Mouse (Mus musculus) limb, embryonic 15.5 days (tissue): ENCODE measurements at regions not wholly inside any gene's neighbourhood (a gene's known extent, or its start where the extent isn't known, plus 50 kb on each side); places are given as distances from the start of the nearest gene placed in this dataset.
A peak's percentile ranks its signal among the peaks of the same experiment; 100 is the strongest.

Experiments used
- ATAC-seq: fragments of 200-750 bp; cut with Nextera tagmentation; 2 replicates; pipeline ENCODE4 v1.8.0; 2017; ENCODE audit warnings: low read depth, moderate TSS enrichment; ENCODE audit not compliant: insufficient number of reproducible peaks, low FRiP score, low TSS enrichment
- H3K27ac ChIP-seq: fragments of 300-500 bp; sonication (generic); 2 replicates; pipeline ENCODE4 v1.5.1; 2015; ENCODE audit warnings: moderate library complexity, mild to moderate bottlenecking, inconsistent platforms
- H3K27me3 ChIP-seq: fragments of 300-500 bp; sonication (generic); 2 replicates; pipeline ENCODE4 v1.6.1; 2015; ENCODE audit warnings: inconsistent platforms
- H3K36me3 ChIP-seq: fragments of 300-500 bp; sonication (generic); 2 replicates; pipeline ENCODE4 v1.6.1; 2015; ENCODE audit warnings: inconsistent platforms
- H3K4me1 ChIP-seq: fragments of 300-500 bp; sonication (generic); 2 replicates; pipeline ENCODE4 v1.6.1; 2015; ENCODE audit warnings: inconsistent platforms
- H3K4me2 ChIP-seq: fragments of 300-500 bp; sonication (generic); 2 replicates; pipeline ENCODE4 v1.6.1; 2015; ENCODE audit warnings: mild to moderate bottlenecking, inconsistent platforms
- H3K4me3 ChIP-seq: fragments of 300-500 bp; sonication (generic); 2 replicates; pipeline ENCODE4 v1.5.1; 2015; ENCODE audit warnings: mild to moderate bottlenecking, inconsistent platforms
- H3K9ac ChIP-seq: fragments of 300-500 bp; sonication (generic); 2 replicates; pipeline ENCODE4 v1.6.1; 2015; ENCODE audit warnings: inconsistent platforms
- H3K9me3 ChIP-seq: fragments of 300-500 bp; sonication (generic); 2 replicates; pipeline ENCODE4 v1.6.1; 2016; ENCODE audit warnings: inconsistent platforms
- WGBS: fragments of 180-500 bp; shearing (Covaris S2); methylation state at CpG from one replicate; pipeline ENCODE4 v1.1.7; 2015; 5-methylcytosine and 5-hydroxymethylcytosine counted together

GRCm38 (mm10) chr4:153223019-153223418, 259.6 kb downstream of the Ajap1 start:
- Histone ChIP-seq H3K9ac (no peak overlapping the region), H3K4me1 (peaks cover 11% of the 10 kb centered on the region), H3K4me3 (no peak overlapping the region), H3K9me3 (no peaks in the 10 kb centered on the region), H3K4me2 (no peak overlapping the region), H3K36me3 (no peaks in the 10 kb centered on the region), H3K27me3 (0 out of 2 replicates have a peak, but pooled peaks cover 5% of the 10 kb centered on the region), H3K27ac (no peak overlapping the region)
- WGBS = 74% methylated on average over 5 of the region's 5 CpGs
- ATAC-seq = no peak

DNA sequence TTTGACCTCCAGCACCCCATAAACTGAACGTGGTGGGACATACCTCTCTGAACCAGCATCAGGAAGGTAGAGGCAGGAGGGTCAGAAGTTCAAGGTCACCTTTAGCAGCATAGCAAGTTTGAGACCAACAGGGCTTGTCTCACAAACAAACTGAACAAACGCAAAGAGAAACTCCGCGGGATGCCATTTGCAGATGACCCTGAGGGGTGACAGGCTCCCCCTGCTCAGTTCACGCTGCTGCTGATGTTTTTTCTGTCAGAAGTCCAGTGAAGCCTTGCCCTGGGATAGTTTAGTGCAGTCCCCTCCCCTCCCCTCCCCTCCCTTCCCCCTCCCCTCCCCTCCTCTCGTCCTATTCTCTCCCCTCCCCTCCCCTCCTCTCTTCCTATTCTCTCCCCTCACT, 262.1 kb downstream of the Ajap1 start:
- Histone ChIP-seq H3K9me3 (no peaks in the 10 kb centered on the region), H3K36me3 (no peaks in the 10 kb centered on the region), H3K4me3 (no peak overlapping the region), H3K9ac (no peak overlapping the region), H3K4me1 (peaks cover 11% of the 10 kb centered on the region), H3K27ac (no peak overlapping the region), H3K27me3 (0 out of 2 replicates have a peak, but pooled peaks cover 5% of the 10 kb centered on the region), H3K4me2 (no peak overlapping the region)
- 31% methylated on average over 5 of the region's 6 CpGs for WGBS
- no peak for ATAC-seq

- no peak overlapping the region for H3K4me3 ChIP-seq
- peaks cover 11% of the 10 kb centered on the region for H3K4me1 ChIP-seq
- H3K9me3 ChIP-seq = no peaks in the 10 kb centered on the region
- ATAC-seq = no peak
- H3K36me3 ChIP-seq = no peaks in the 10 kb centered on the region
- 0 out of 2 replicates have a peak, but pooled peaks cover 5% of the 10 kb centered on the region for H3K27me3 ChIP-seq
- no peak overlapping the region for H3K27ac ChIP-seq
- no peak overlapping the region for H3K9ac ChIP-seq
- 23% methylated on average over 7 of the region's 7 CpGs for WGBS
- H3K4me2 ChIP-seq = no peak overlapping the region
These were observed 262.5 kb downstream of the Ajap1 start for GRCm38 (mm10) chr4:153220074-153220473.

GRCm38 (mm10) chr4:153217541-153217980, 265.1 kb downstream of the Ajap1 start:
- H3K27me3 ChIP-seq = 0 out of 2 replicates have a peak, but pooled peaks cover 3% of the 10 kb centered on the region
- no peak overlapping the region for H3K4me3 ChIP-seq
- H3K36me3 ChIP-seq = no peaks in the 10 kb centered on the region
- no peak overlapping the region for H3K27ac ChIP-seq
- H3K4me2 ChIP-seq = no peak overlapping the region
- WGBS = 63% methylated on average over 9 of the region's 9 CpGs
- H3K9me3 ChIP-seq = no peaks in the 10 kb centered on the region
- ATAC-seq = peak; percentile 37; the same call in 1 of the 2 replicates
- H3K9ac ChIP-seq = no peak overlapping the region
- H3K4me1 ChIP-seq = peaks cover 7% of the 10 kb centered on the region

DNA sequence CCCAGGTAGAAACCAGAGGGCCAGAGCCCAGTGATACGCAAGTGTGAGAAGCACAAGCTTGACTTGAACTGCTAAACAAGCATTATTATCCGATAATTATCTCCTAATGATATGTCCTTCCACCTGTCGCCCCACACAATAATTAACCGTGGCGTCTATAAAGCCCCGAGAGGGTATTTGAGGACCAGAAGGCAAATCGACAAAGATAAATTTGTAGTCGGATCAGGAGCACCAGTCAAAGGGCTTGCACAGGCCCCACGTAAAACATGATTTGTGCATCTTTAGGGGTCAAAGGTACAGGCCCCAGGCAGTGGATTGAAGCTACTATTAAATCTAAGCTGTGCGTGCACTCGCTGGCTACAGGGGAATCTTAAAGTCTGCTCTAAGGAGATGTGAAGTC, 270.5 kb downstream of the Ajap1 start:
- no peak overlapping the region for H3K4me2 ChIP-seq
- peaks cover 16% of the 10 kb centered on the region for H3K4me1 ChIP-seq
- H3K36me3 ChIP-seq = no peaks in the 10 kb centered on the region
- WGBS = 16% methylated on average over 11 of the region's 11 CpGs
- H3K9ac ChIP-seq = no peak overlapping the region
- H3K27me3 ChIP-seq = peaks cover 6% of the 10 kb centered on the region; the same call in 1 of the 2 replicates
- no peak overlapping the region for H3K27ac ChIP-seq
- H3K9me3 ChIP-seq = no peaks in the 10 kb centered on the region
- ATAC-seq = no peak
- H3K4me3 ChIP-seq = no peak overlapping the region

GRCm38 (mm10) chr4:153208822-153209221, 273.8 kb downstream of the Ajap1 start:
- Histone ChIP-seq H3K27me3 (peaks cover 10% of the 10 kb centered on the region; the same call in 1 of the 2 replicates), H3K36me3 (no peaks in the 10 kb centered on the region), H3K9ac (no peak overlapping the region), H3K27ac (no peak overlapping the region), H3K4me3 (no peak overlapping the region), H3K9me3 (no peaks in the 10 kb centered on the region), H3K4me1 (peaks cover 16% of the 10 kb centered on the region), H3K4me2 (no peak overlapping the region)
- 49% methylated on average over 2 of the region's 2 CpGs for WGBS
- ATAC-seq = no peak

DNA sequence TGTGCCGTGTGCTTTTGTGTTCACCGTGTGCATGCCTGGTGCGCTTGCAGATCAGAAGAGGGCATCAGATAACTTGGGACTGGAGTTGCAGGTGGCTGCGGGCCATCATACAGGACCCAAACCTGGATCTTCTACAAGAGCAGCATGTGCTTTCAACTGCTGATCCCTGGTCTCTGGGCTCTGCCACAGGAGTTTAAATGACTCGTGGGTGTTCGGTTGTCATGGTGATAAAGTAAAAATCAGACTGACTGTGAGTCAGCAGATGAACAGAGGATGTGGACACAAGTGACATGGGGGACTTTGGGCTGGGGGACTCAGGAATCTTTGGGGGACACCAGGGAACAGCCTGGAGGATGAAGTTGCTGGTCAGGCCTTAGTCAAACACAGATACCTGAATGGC, 274.4 kb downstream of the Ajap1 start:
- no peak overlapping the region for H3K9ac ChIP-seq
- H3K27me3 ChIP-seq = peaks cover 10% of the 10 kb centered on the region; the same call in 1 of the 2 replicates
- H3K4me3 ChIP-seq = no peak overlapping the region
- H3K4me2 ChIP-seq = no peak overlapping the region
- ATAC-seq = no peak
- WGBS = 73% methylated on average over 6 of the region's 6 CpGs
- no peak overlapping the region for H3K27ac ChIP-seq
- H3K4me1 ChIP-seq = peaks cover 16% of the 10 kb centered on the region
- no peaks in the 10 kb centered on the region for H3K36me3 ChIP-seq
- H3K9me3 ChIP-seq = no peaks in the 10 kb centered on the region

- Histone ChIP-seq H3K27me3 (peaks cover 13% of the 10 kb centered on the region; the same call in 1 of the 2 replicates), H3K4me1 (peaks cover 16% of the 10 kb centered on the region), H3K36me3 (no peaks in the 10 kb centered on the region), H3K9ac (no peak overlapping the region), H3K4me3 (no peak overlapping the region), H3K4me2 (no peak overlapping the region), H3K27ac (no peak overlapping the region), H3K9me3 (no peaks in the 10 kb centered on the region)
- ATAC-seq = no peak
- WGBS = 45% methylated on average over 11 of the region's 11 CpGs
These were observed 275.0 kb downstream of the Ajap1 start for GRCm38 (mm10) chr4:153207578-153208102.

- no peak overlapping the region for H3K9ac ChIP-seq
- peaks cover 11% of the 10 kb centered on the region for H3K4me1 ChIP-seq
- H3K36me3 ChIP-seq = no peaks in the 10 kb centered on the region
- H3K27me3 ChIP-seq = peaks cover 13% of the 10 kb centered on the region; the same call in 1 of the 2 replicates
- no peak overlapping the region for H3K4me3 ChIP-seq
- 26% methylated on average over 11 of the region's 11 CpGs for WGBS
- H3K27ac ChIP-seq = no peak overlapping the region
- no peak overlapping the region for H3K4me2 ChIP-seq
- no peak for ATAC-seq
- H3K9me3 ChIP-seq = no peaks in the 10 kb centered on the region
These were observed 275.7 kb downstream of the Ajap1 start for GRCm38 (mm10) chr4:153206789-153207457.

- ATAC-seq = no peak
- H3K4me2 ChIP-seq = no peak overlapping the region
- no peak overlapping the region for H3K9ac ChIP-seq
- no peak overlapping the region for H3K4me3 ChIP-seq
- whole genome bisulfite sequencing = 28% methylated on average over 7 of the region's 7 CpGs
- peaks cover 6% of the 10 kb centered on the region; the same call in 1 of the 2 replicates for H3K4me1 ChIP-seq
- H3K27ac ChIP-seq = no peak overlapping the region
- no peaks in the 10 kb centered on the region for H3K36me3 ChIP-seq
- H3K9me3 ChIP-seq = no peaks in the 10 kb centered on the region
- peaks cover 13% of the 10 kb centered on the region; the same call in 1 of the 2 replicates for H3K27me3 ChIP-seq
These were observed 277.8 kb downstream of the Ajap1 start for GRCm38 (mm10) chr4:153204764-153205163.

- H3K4me2 ChIP-seq = no peak overlapping the region
- no peak overlapping the region for H3K27ac ChIP-seq
- no peaks in the 10 kb centered on the region for H3K36me3 ChIP-seq
- no peaks in the 10 kb centered on the region for H3K9me3 ChIP-seq
- WGBS = 77% methylated on average over 20 of the region's 20 CpGs
- H3K9ac ChIP-seq = no peak overlapping the region
- 0 out of 2 replicates have a peak, but pooled peaks cover 7% of the 10 kb centered on the region for H3K27me3 ChIP-seq
- ATAC-seq = no peak
- H3K4me3 ChIP-seq = no peak overlapping the region
- H3K4me1 ChIP-seq = no peaks in the 10 kb centered on the region
These were observed 281.5 kb downstream of the Ajap1 start for GRCm38 (mm10) chr4:153200799-153201770.
